Mouse (Mus musculus) forebrain, postnatal 0 days (tissue): Measurements from ENCODE around the gene Diaph2. TPM values are rescaled to one million over a fixed set of nuclear protein-coding genes. Genes with fewer than 3 reads are reported as not detected.

Source experiments
- ATAC-seq: fragments of 200-750 bp; cut with Nextera tagmentation; 2 replicates; pipeline ENCODE4 v1.8.0; 2017; ENCODE audit warnings: mild to moderate bottlenecking, moderate library complexity
- DNase-seq: peaks from one replicate; pipeline ENCODE4 v3.0.0-alpha.2; 2015
- H3K27ac ChIP-seq: fragments of 300-500 bp; sonication (generic); 2 replicates; pipeline ENCODE4 v1.5.1; 2014; ENCODE audit warnings: low read depth, mild to moderate bottlenecking, antibody characterized with exemption, low read length, moderate library complexity, mixed read lengths
- H3K27me3 ChIP-seq: fragments of 300-500 bp; sonication (generic); 2 replicates; pipeline ENCODE4 v1.6.1; 2014; ENCODE audit warnings: mild to moderate bottlenecking, low read length, mixed read lengths; ENCODE audit not compliant: insufficient read depth
- H3K36me3 ChIP-seq: fragments of 300-500 bp; sonication (generic); 2 replicates; pipeline ENCODE4 v1.6.1; 2014; ENCODE audit warnings: mild to moderate bottlenecking, moderate library complexity; ENCODE audit not compliant: insufficient read depth
- H3K4me1 ChIP-seq: fragments of 300-500 bp; sonication (generic); 2 replicates; pipeline ENCODE4 v1.6.1; 2014; ENCODE audit warnings: antibody characterized with exemption; ENCODE audit not compliant: insufficient read depth
- H3K4me2 ChIP-seq: fragments of 300-500 bp; sonication (generic); 2 replicates; pipeline ENCODE4 v1.6.1; 2014; ENCODE audit warnings: low read depth, mild to moderate bottlenecking, moderate library complexity
- H3K4me3 ChIP-seq: fragments of 300-500 bp; sonication (generic); 2 replicates; pipeline ENCODE4 v1.5.1; 2014; ENCODE audit warnings: low read depth, low read length, mixed read lengths
- H3K9ac ChIP-seq: fragments of 300-500 bp; sonication (generic); 2 replicates; pipeline ENCODE4 v1.6.1; 2014; ENCODE audit warnings: mild to moderate bottlenecking
- H3K9me3 ChIP-seq: fragments of 300-500 bp; sonication (generic); 2 replicates; pipeline ENCODE4 v1.6.1; 2016; ENCODE audit warnings: low read length
- CTCF ChIP-seq: sonication (generic); IDR thresholded peaks from 2 replicates; pipeline ENCODE4 v1.5.1; 2016; ENCODE audit warnings: antibody characterized with exemption, control low read depth, low read depth
- WGBS: fragments of 180-500 bp; shearing (Covaris S2); extraction: QIAGEN DNeasy Blood & Tissue Kit; methylation state at CpG from one replicate; pipeline ENCODE4 v1.1.7; 2014; 5-methylcytosine and 5-hydroxymethylcytosine counted together
- polyA plus RNA-seq: library from polyadenylated mRNA; unstranded; fragments of >200 nt; fragmentation: Nextera tagmentation; extraction: Ambion mirVana; gene quantifications from 2 replicates; pipeline ENCODE4 v1.2.1, GENCODE M21; 2015
- total RNA-seq: library from RNA; depleted of rRNA; stranded (reverse); fragments of >200 nt; gene quantifications from 2 replicates; pipeline ENCODE4 v1.2.3, GENCODE M21; 2014

Gene Diaph2
- total and polyA plus RNA-seq, 2 experiments from 2014 or later, result 4.2 to 4.7 TPM

- no peak for ATAC-seq
- DNase-seq, result no peak
- no peaks in the 10 kb centered on the region for H3K27me3 ChIP-seq
- no peaks in the 10 kb centered on the region for H3K4me1 ChIP-seq
- no peak overlapping the region for H3K9ac ChIP-seq
- H3K9me3 ChIP-seq, result no peaks in the 10 kb centered on the region
- no peak overlapping the region for H3K4me2 ChIP-seq
- H3K4me3 ChIP-seq, result no peak overlapping the region
- 93% methylated on average over 1 of the region's 1 CpGs for WGBS
- TF ChIP-seq CTCF, result no peak
- no peaks in the 10 kb centered on the region for H3K36me3 ChIP-seq
- H3K27ac ChIP-seq, result no peak overlapping the region
Observed at GRCm38 (mm10) chrX:130480877-130481276, 731.3 kb downstream of the Diaph2 start.

DNA sequence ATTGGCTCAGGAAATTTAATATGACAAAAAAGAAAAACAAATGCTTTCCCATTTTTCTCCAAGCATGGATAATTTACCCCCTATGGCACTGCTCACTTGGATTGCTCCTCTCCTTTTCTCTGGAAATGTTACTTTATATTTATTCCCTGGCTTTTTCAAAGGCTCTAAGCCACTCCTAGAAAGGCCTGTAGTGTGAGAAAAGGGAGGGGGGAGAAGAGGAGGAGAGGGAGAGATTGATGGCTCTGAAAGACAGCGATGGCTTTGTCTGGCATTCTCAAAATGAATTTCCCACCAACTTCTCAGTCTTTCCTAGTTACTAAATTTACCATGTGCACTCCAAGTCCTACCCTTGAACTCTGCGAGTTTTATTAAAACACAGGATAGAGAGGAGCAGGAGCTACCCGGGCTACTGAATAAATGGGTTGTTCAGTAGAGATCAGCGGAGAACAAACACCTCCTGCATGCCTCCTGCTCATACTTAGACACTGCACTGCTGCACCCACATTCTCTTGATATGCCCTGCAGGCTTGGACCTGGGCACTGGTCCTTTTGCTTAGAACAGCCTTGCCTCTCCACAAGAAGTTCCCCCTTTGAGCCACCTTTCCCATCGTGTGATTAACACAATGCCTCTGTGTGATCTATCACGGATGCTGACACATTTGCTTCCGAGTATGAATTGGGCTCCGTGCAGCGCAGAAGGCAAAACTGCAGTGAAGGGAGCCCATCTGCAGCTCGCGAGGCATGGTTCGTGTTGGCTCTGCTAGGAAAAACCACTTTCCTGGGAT lies 753.3 kb downstream of the Diaph2 start:
- ATAC-seq, result peak; percentile 78
- Histone ChIP-seq H3K4me2 (peak overlapping the region; percentile 34), H3K27ac (peak overlapping the region; percentile 66), H3K9ac (peak overlapping the region; percentile 33; the same call in 1 of the 2 replicates), H3K27me3 (no peaks in the 10 kb centered on the region), H3K4me3 (peak overlapping the region; percentile 12; the same call in 1 of the 2 replicates), H3K4me1 (no peaks in the 10 kb centered on the region; the same call in 1 of the 2 replicates), H3K9me3 (no peaks in the 10 kb centered on the region), H3K36me3 (no peaks in the 10 kb centered on the region)
- DNase-seq, result peak; percentile 64
- TF ChIP-seq CTCF, result no peak
- 46% methylated on average over 12 of the region's 12 CpGs for WGBS

GRCm38 (mm10) chrX:130503465-130503860 lies 753.9 kb downstream of the Diaph2 start:
- 54% methylated on average over 3 of the region's 3 CpGs for WGBS
- DNase-seq (no peak), ATAC-seq (peak; percentile 47; the same call in 1 of the 2 replicates)
- Histone ChIP-seq H3K27ac (peak overlapping the region; percentile 66; the same call in 1 of the 2 replicates), H3K36me3 (no peaks in the 10 kb centered on the region), H3K9ac (peak overlapping the region; percentile 33; the same call in 1 of the 2 replicates), H3K4me3 (peak overlapping the region; percentile 12; the same call in 1 of the 2 replicates), H3K4me2 (peak overlapping the region; percentile 34), H3K9me3 (no peaks in the 10 kb centered on the region), H3K27me3 (no peaks in the 10 kb centered on the region), H3K4me1 (no peaks in the 10 kb centered on the region; the same call in 1 of the 2 replicates)
- TF ChIP-seq CTCF, result no peak

- no peak for ATAC-seq
Observed at GRCm38 (mm10) chrX:130505626-130506025, 756.1 kb downstream of the Diaph2 start.

More at GRCm38 (mm10) chrX:130505626-130506025, 756.1 kb downstream of the Diaph2 start:
- no peaks in the 10 kb centered on the region for H3K27me3 ChIP-seq
- H3K36me3 ChIP-seq, result no peaks in the 10 kb centered on the region
- no peaks in the 10 kb centered on the region; the same call in 1 of the 2 replicates for H3K4me1 ChIP-seq
- H3K9ac ChIP-seq, result no peak overlapping the region
- H3K4me2 ChIP-seq, result no peak overlapping the region
- H3K27ac ChIP-seq, result no peak overlapping the region
- TF ChIP-seq CTCF, result no peak
- H3K4me3 ChIP-seq, result no peak overlapping the region
- no peaks in the 10 kb centered on the region for H3K9me3 ChIP-seq
- 24% methylated on average over 5 of the region's 5 CpGs for WGBS
- peak; percentile 3 for DNase-seq
